Mouse (Mus musculus): ENCODE measurements at regions not wholly inside any gene's neighbourhood (a gene's known extent, or its start where the extent isn't known, plus 50 kb on each side); places are given as distances from the start of the nearest gene placed in this dataset.

- no peak for ATAC-seq
- WGBS, result 83% methylated on average over 7 of the region's 7 CpGs
- Histone ChIP-seq H3K27ac (ENCODE audit: low read length) (no peak overlapping the region), H3K36me3 (ENCODE audit: control insufficient read depth, insufficient read depth, low read length) (no peaks in the 10 kb centered on the region), H3K9ac (ENCODE audit: low read depth, low read length) (no peak overlapping the region), H3K4me3 (ENCODE audit: low read depth, low read length) (no peak overlapping the region), H3K4me2 (ENCODE audit: low read length) (no peak overlapping the region), H3K27me3 (ENCODE audit: control insufficient read depth, insufficient read depth, low read depth, low read length) (no peaks in the 10 kb centered on the region), H3K4me1 (ENCODE audit: control insufficient read depth, insufficient read depth, low read length) (no peaks in the 10 kb centered on the region), H3K9me3 (replicated peaks; ENCODE audit: control insufficient read depth, low read length, poor library complexity, severe bottlenecking) (no peaks in the 10 kb centered on the region)
These were observed 114.4 kb downstream of the Gm10260 start for GRCm38 (mm10) chr13:97646021-97646385.

DNA sequence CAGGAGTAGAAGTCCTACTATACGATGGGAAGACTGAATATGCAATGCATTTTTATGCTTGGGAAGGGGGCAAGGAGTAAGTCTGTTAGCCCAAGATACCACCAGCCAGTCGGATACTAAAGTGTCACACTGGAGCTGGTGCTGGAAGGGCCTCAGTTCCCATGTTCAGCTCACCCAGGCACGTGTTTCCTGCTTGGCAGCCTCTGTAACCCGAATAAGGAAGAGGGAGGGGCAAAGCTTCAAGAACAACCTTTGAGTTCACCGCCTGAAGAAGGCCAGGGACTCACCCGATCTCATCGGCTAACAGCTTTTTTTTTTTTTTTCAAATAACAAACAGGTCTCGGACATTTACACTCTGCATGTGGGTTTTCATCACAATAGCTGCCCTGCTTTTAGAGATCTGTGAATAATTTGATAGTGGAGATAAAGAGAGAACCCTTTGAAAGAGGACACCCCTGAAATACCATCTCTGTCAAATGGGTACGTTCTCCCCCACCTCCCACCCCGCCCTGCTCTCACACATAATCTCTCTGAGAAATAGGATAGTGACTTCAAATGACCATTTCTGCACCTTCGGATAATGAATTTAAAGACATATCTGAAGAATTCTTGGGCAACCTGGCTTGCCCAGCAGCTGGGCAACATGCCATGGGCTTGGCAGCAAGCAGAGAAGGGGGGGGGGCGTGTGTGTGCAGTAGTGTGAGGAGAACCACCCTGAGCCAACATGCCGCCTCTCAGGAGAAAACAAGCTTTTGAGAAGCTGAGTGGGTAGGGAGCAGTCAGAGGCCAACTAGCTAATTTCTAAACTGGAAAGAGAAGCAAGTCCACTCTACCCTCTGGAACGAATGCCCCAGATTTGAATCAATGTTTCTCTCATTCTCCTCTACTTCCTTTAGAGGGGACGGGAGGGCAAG lies 115.1 kb downstream of the Gm10260 start:
- H3K9me3 ChIP-seq (replicated peaks; ENCODE audit: control insufficient read depth, low read length, poor library complexity, severe bottlenecking), result no peaks in the 10 kb centered on the region
- ATAC-seq, result no peak
- no peak overlapping the region for H3K4me3 ChIP-seq (ENCODE audit: low read depth, low read length)
- no peaks in the 10 kb centered on the region for H3K36me3 ChIP-seq (ENCODE audit: control insufficient read depth, insufficient read depth, low read length)
- H3K4me1 ChIP-seq (ENCODE audit: control insufficient read depth, insufficient read depth, low read length), result no peaks in the 10 kb centered on the region
- no peak overlapping the region for H3K27ac ChIP-seq (ENCODE audit: low read length)
- H3K4me2 ChIP-seq (ENCODE audit: low read length), result no peak overlapping the region
- no peaks in the 10 kb centered on the region for H3K27me3 ChIP-seq (ENCODE audit: control insufficient read depth, insufficient read depth, low read depth, low read length)
- WGBS, result 68% methylated on average over 15 of the region's 15 CpGs
- no peak overlapping the region for H3K9ac ChIP-seq (ENCODE audit: low read depth, low read length)

DNA sequence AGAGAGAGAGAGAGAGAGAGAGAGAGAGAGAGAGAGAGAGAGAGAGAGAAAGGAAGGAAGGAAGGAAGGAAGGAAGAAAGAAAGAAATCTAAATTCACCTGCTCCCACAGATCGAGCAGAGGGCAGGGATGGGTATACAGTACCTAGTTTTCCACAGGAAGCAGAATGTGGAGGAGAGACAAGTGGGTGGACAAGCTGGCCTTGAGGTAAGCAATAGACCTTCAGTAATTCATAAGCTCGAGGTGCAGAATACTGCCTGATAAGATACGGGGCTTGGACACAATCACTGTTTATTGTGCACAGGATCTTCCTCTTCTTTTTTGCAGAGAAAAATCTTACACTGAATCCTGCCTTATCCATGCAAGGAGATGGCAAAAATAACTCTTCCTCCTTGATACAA lies 120.2 kb downstream of the Gm10260 start:
- 85% methylated on average over 3 of the region's 3 CpGs for WGBS
- Histone ChIP-seq H3K36me3 (ENCODE audit: control insufficient read depth, insufficient read depth, low read length) (no peaks in the 10 kb centered on the region), H3K27me3 (ENCODE audit: control insufficient read depth, insufficient read depth, low read depth, low read length) (no peaks in the 10 kb centered on the region), H3K4me3 (ENCODE audit: low read depth, low read length) (no peak overlapping the region), H3K4me2 (ENCODE audit: low read length) (no peak overlapping the region), H3K4me1 (ENCODE audit: control insufficient read depth, insufficient read depth, low read length) (peaks cover 12% of the 10 kb centered on the region), H3K9ac (ENCODE audit: low read depth, low read length) (no peak overlapping the region), H3K27ac (ENCODE audit: low read length) (no peak overlapping the region), H3K9me3 (replicated peaks; ENCODE audit: control insufficient read depth, low read length, poor library complexity, severe bottlenecking) (no peaks in the 10 kb centered on the region)
- no peak for ATAC-seq

GRCm38 (mm10) chr13:97639656-97640055 lies 120.8 kb downstream of the Gm10260 start:
- no peaks in the 10 kb centered on the region for H3K27me3 ChIP-seq (ENCODE audit: control insufficient read depth, insufficient read depth, low read depth, low read length)

GRCm38 (mm10) chr13:97638457-97639088 lies 121.9 kb downstream of the Gm10260 start:
- Histone ChIP-seq H3K4me3 (ENCODE audit: low read depth, low read length) (no peak overlapping the region), H3K9ac (ENCODE audit: low read depth, low read length) (no peak overlapping the region), H3K27ac (ENCODE audit: low read length) (peak overlapping the region; percentile 80), H3K4me1 (ENCODE audit: control insufficient read depth, insufficient read depth, low read length) (peaks cover 15% of the 10 kb centered on the region), H3K36me3 (ENCODE audit: control insufficient read depth, insufficient read depth, low read length) (no peaks in the 10 kb centered on the region), H3K27me3 (ENCODE audit: control insufficient read depth, insufficient read depth, low read depth, low read length) (no peaks in the 10 kb centered on the region), H3K4me2 (ENCODE audit: low read length) (no peak overlapping the region), H3K9me3 (replicated peaks; ENCODE audit: control insufficient read depth, low read length, poor library complexity, severe bottlenecking) (no peaks in the 10 kb centered on the region)
- peak; percentile 93 for ATAC-seq
- WGBS, result 26% methylated on average over 5 of the region's 5 CpGs

More at GRCm38 (mm10) chr13:97639656-97640055, 120.8 kb downstream of the Gm10260 start:
- H3K36me3 ChIP-seq (ENCODE audit: control insufficient read depth, insufficient read depth, low read length), result no peaks in the 10 kb centered on the region
- H3K9ac ChIP-seq (ENCODE audit: low read depth, low read length), result no peak overlapping the region
- no peak for ATAC-seq
- WGBS, result 78% methylated on average over 3 of the region's 3 CpGs
- no peak overlapping the region for H3K4me2 ChIP-seq (ENCODE audit: low read length)
- peaks cover 12% of the 10 kb centered on the region for H3K4me1 ChIP-seq (ENCODE audit: control insufficient read depth, insufficient read depth, low read length)
- H3K9me3 ChIP-seq (replicated peaks; ENCODE audit: control insufficient read depth, low read length, poor library complexity, severe bottlenecking), result no peaks in the 10 kb centered on the region
- no peak overlapping the region for H3K4me3 ChIP-seq (ENCODE audit: low read depth, low read length)
- H3K27ac ChIP-seq (ENCODE audit: low read length), result peak overlapping the region; percentile 80; the same call in 1 of the 2 replicates

DNA sequence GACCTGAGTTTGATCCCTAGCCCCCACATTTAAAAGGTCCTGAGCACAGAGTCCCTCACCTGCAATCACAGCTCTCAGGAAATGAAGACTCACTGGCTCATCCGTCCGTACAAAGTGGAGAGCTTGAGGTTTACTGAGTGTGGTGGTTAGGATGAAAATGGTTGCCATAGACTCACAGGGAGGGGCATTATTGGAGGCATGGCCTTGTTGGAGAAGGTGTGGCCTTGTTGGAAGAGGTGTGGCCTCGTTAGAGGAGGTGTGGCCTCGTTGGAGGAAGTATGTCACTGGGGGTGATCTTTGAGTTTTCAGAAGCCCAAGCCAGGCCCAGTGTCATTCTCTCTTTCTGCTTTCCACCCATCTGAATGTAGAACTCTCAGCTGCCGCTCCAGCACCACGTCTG lies 122.9 kb downstream of the Gm10260 start:
- no peak overlapping the region for H3K4me3 ChIP-seq (ENCODE audit: low read depth, low read length)
- no peak for ATAC-seq

DNA sequence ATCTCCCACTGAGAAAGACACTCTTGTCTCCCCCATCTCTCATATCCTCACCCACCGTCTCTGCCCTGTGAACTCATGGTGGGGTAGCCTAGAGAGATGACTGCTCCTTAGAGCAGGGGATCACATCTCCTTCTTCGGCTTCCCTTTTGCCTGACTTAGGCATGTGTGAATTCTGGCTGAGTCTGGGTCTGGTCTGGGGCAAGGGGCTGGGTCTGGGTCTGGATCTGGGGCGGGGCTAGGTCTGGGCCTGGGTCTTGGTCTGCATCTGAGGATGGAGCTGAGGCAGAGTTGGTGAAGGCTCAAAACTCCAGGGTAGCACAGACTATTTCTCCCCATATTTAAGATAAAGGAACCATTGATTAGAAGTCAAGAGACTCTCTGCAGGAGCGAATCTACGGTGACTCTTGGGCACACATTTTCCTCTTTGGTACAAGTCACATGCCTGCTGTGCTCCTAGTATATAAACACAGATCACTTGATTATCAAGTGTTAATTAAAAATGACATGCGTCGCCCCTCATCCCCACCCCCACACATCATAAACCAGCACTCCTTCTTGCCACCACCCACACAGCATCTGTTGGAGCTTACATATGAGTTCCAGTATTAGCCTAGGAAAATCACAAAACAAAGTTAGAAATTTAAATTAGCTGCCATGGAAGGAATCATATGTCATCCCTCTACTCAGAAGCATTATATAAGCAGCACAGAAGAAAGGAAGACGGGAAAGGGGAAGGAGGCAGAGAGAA lies 126.2 kb downstream of the Gm10260 start:
- WGBS, result 78% methylated on average over 8 of the region's 8 CpGs
- H3K27me3 ChIP-seq (ENCODE audit: control insufficient read depth, insufficient read depth, low read depth, low read length), result no peaks in the 10 kb centered on the region
- no peak overlapping the region for H3K9ac ChIP-seq (ENCODE audit: low read depth, low read length)
- no peaks in the 10 kb centered on the region for H3K9me3 ChIP-seq (replicated peaks; ENCODE audit: control insufficient read depth, low read length, poor library complexity, severe bottlenecking)
- ATAC-seq, result no peak
- H3K36me3 ChIP-seq (ENCODE audit: control insufficient read depth, insufficient read depth, low read length), result no peaks in the 10 kb centered on the region
- H3K4me3 ChIP-seq (ENCODE audit: low read depth, low read length), result no peak overlapping the region
- H3K4me2 ChIP-seq (ENCODE audit: low read length), result no peak overlapping the region
- H3K4me1 ChIP-seq (ENCODE audit: control insufficient read depth, insufficient read depth, low read length), result peaks cover 11% of the 10 kb centered on the region
- no peak overlapping the region for H3K27ac ChIP-seq (ENCODE audit: low read length)

More for the DNA sequence above, 122.9 kb downstream of the Gm10260 start:
- WGBS, result 90% methylated on average over 6 of the region's 6 CpGs
- Histone ChIP-seq H3K36me3 (ENCODE audit: control insufficient read depth, insufficient read depth, low read length) (no peaks in the 10 kb centered on the region), H3K4me1 (ENCODE audit: control insufficient read depth, insufficient read depth, low read length) (peaks cover 15% of the 10 kb centered on the region), H3K9ac (ENCODE audit: low read depth, low read length) (no peak overlapping the region), H3K4me2 (ENCODE audit: low read length) (no peak overlapping the region), H3K9me3 (replicated peaks; ENCODE audit: control insufficient read depth, low read length, poor library complexity, severe bottlenecking) (no peaks in the 10 kb centered on the region), H3K27me3 (ENCODE audit: control insufficient read depth, insufficient read depth, low read depth, low read length) (no peaks in the 10 kb centered on the region), H3K27ac (ENCODE audit: low read length) (no peak overlapping the region)

GRCm38 (mm10) chr13:97633551-97633950 lies 126.9 kb downstream of the Gm10260 start:
- Histone ChIP-seq H3K4me1 (ENCODE audit: control insufficient read depth, insufficient read depth, low read length) (peaks cover 4% of the 10 kb centered on the region), H3K4me3 (ENCODE audit: low read depth, low read length) (no peak overlapping the region), H3K27ac (ENCODE audit: low read length) (no peak overlapping the region), H3K36me3 (ENCODE audit: control insufficient read depth, insufficient read depth, low read length) (no peaks in the 10 kb centered on the region), H3K9me3 (replicated peaks; ENCODE audit: control insufficient read depth, low read length, poor library complexity, severe bottlenecking) (no peaks in the 10 kb centered on the region), H3K27me3 (ENCODE audit: control insufficient read depth, insufficient read depth, low read depth, low read length) (no peaks in the 10 kb centered on the region), H3K4me2 (ENCODE audit: low read length) (no peak overlapping the region), H3K9ac (ENCODE audit: low read depth, low read length) (no peak overlapping the region)
- WGBS, result 83% methylated on average over 4 of the region's 4 CpGs
- ATAC-seq, result no peak

Measured in midbrain, embryonic 16.5 days (tissue).